Mouse (Mus musculus) embryonic facial prominence, embryonic 10.5 days (tissue): Measurements from ENCODE around the gene Jph3. TPM values are rescaled to one million over a fixed set of nuclear protein-coding genes. Genes with fewer than 3 reads are reported as not detected.

Experiments used
- DNase-seq: peaks from one replicate; pipeline ENCODE4 v3.0.0-alpha.2; 2017; ENCODE audit warnings: low spot score
- H3K27ac ChIP-seq: fragments of 300-500 bp; sonication (generic); replicated peaks from 2 replicates; pipeline ENCODE4 v1.5.1; 2016; ENCODE audit warnings: mild to moderate bottlenecking
- H3K27me3 ChIP-seq: fragments of 300-500 bp; sonication (generic); replicated peaks from 2 replicates; pipeline ENCODE4 v1.6.1; 2016; ENCODE audit warnings: low read depth, mild to moderate bottlenecking; ENCODE audit not compliant: poor library complexity, severe bottlenecking
- H3K36me3 ChIP-seq: fragments of 300-500 bp; sonication (generic); replicated peaks from 2 replicates; pipeline ENCODE4 v1.6.1; 2016; ENCODE audit warnings: mild to moderate bottlenecking, moderate library complexity
- H3K4me1 ChIP-seq: fragments of 300-500 bp; sonication (generic); 2 replicates; pipeline ENCODE4 v1.6.1; 2016
- H3K4me3 ChIP-seq: fragments of 300-500 bp; sonication (generic); 2 replicates; pipeline ENCODE4 v1.5.1; 2016; ENCODE audit warnings: mild to moderate bottlenecking, moderate library complexity
- H3K9me3 ChIP-seq: fragments of 300-500 bp; sonication (generic); 2 replicates; pipeline ENCODE4 v1.6.1; 2016; ENCODE audit warnings: mild to moderate bottlenecking
- WGBS: fragments of 180-500 bp; shearing (Covaris S2); methylation state at CpG from one replicate; pipeline ENCODE4 v1.1.7; 2016; 5-methylcytosine and 5-hydroxymethylcytosine counted together
- polyA plus RNA-seq: library from polyadenylated mRNA; unstranded; fragments of >200 nt; fragmentation: Nextera tagmentation; extraction: Ambion mirVana; gene quantifications from 2 replicates; pipeline ENCODE4 v1.2.1, GENCODE M21; 2016

The Jph3 gene
- 5.2 and 5.7 TPM in 2 replicates for polyA plus RNA-seq

- H3K36me3 ChIP-seq, result no peaks in the 10 kb centered on the region
- no peaks in the 10 kb centered on the region for H3K9me3 ChIP-seq
- peak within 1 kb of the TSS; percentile 62 for H3K4me3 ChIP-seq
- H3K4me1 ChIP-seq, result peaks cover 27% of the 10 kb centered on the region
- H3K27me3 ChIP-seq, result peaks cover 78% of the 10 kb centered on the region
- H3K27ac ChIP-seq, result no peak within 1 kb of the TSS
- DNase-seq, result no peak
- WGBS, result 9% methylated on average over 12 of the region's 12 CpGs
Observed at GRCm38 (mm10) chr8:121729323-121729722, at the start of gene Jph3. Gene Jph3 (plus strand): TSS chr8:121729623.

- Histone ChIP-seq H3K4me1 (peaks cover 6% of the 10 kb centered on the region), H3K27ac (no peak overlapping the region), H3K27me3 (no peaks in the 10 kb centered on the region), H3K9me3 (no peaks in the 10 kb centered on the region), H3K4me3 (no peak overlapping the region), H3K36me3 (no peaks in the 10 kb centered on the region)
- WGBS, result 87% methylated on average over 4 of the region's 4 CpGs
- no peak for DNase-seq
Observed at GRCm38 (mm10) chr8:121680896-121681295, 48.5 kb upstream of the Jph3 start.

GRCm38 (mm10) chr8:121681457-121681856 lies 48.0 kb upstream of the Jph3 start:
- H3K27ac ChIP-seq, result no peak overlapping the region
- H3K4me3 ChIP-seq, result no peak overlapping the region
- H3K27me3 ChIP-seq, result no peaks in the 10 kb centered on the region
- no peaks in the 10 kb centered on the region for H3K36me3 ChIP-seq
- WGBS, result 57% methylated on average over 10 of the region's 10 CpGs
- H3K9me3 ChIP-seq, result no peaks in the 10 kb centered on the region
- H3K4me1 ChIP-seq, result peaks cover 9% of the 10 kb centered on the region
- no peak for DNase-seq

- H3K4me1 ChIP-seq, result peaks cover 25% of the 10 kb centered on the region
- H3K9me3 ChIP-seq, result no peaks in the 10 kb centered on the region
- DNase-seq, result no peak
- WGBS, result 75% methylated on average over 10 of the region's 10 CpGs
- H3K27ac ChIP-seq, result no peak overlapping the region
- H3K27me3 ChIP-seq, result no peaks in the 10 kb centered on the region
- no peak overlapping the region for H3K4me3 ChIP-seq
- H3K36me3 ChIP-seq, result no peaks in the 10 kb centered on the region
Observed at GRCm38 (mm10) chr8:121683083-121683832, 46.2 kb upstream of the Jph3 start.

- Histone ChIP-seq H3K4me1 (peaks cover 37% of the 10 kb centered on the region), H3K4me3 (no peak overlapping the region), H3K27me3 (0 out of 2 replicates have a peak, but pooled peaks cover 5% of the 10 kb centered on the region), H3K9me3 (no peaks in the 10 kb centered on the region), H3K27ac (no peak overlapping the region), H3K36me3 (no peaks in the 10 kb centered on the region)
- 22% methylated on average over 4 of the region's 4 CpGs for WGBS
- peak; percentile 59 for DNase-seq
Observed at GRCm38 (mm10) chr8:121685419-121685818, 44.0 kb upstream of the Jph3 start.

GRCm38 (mm10) chr8:121687455-121688161 lies 41.8 kb upstream of the Jph3 start:
- Histone ChIP-seq H3K36me3 (no peaks in the 10 kb centered on the region), H3K27ac (peak overlapping the region; percentile 46; the same call in 1 of the 2 replicates), H3K4me3 (no peak overlapping the region), H3K27me3 (0 out of 2 replicates have a peak, but pooled peaks cover 5% of the 10 kb centered on the region), H3K9me3 (no peaks in the 10 kb centered on the region), H3K4me1 (peaks cover 37% of the 10 kb centered on the region)
- WGBS, result 55% methylated on average over 14 of the region's 14 CpGs
- peak; percentile 33 for DNase-seq

GRCm38 (mm10) chr8:121688496-121688895 lies 40.9 kb upstream of the Jph3 start:
- Histone ChIP-seq H3K4me3 (no peak overlapping the region), H3K27me3 (0 out of 2 replicates have a peak, but pooled peaks cover 5% of the 10 kb centered on the region), H3K4me1 (peaks cover 37% of the 10 kb centered on the region), H3K36me3 (no peaks in the 10 kb centered on the region), H3K27ac (0 out of 2 replicates have a peak overlapping the region, but pooled peaks have one; percentile 46), H3K9me3 (no peaks in the 10 kb centered on the region)
- DNase-seq, result no peak
- WGBS, result 40% methylated on average over 5 of the region's 5 CpGs

- H3K36me3 ChIP-seq, result no peaks in the 10 kb centered on the region
- WGBS, result 54% methylated on average over 4 of the region's 4 CpGs
- no peaks in the 10 kb centered on the region for H3K27me3 ChIP-seq
- no peaks in the 10 kb centered on the region for H3K9me3 ChIP-seq
- peaks cover 18% of the 10 kb centered on the region for H3K4me1 ChIP-seq
- H3K27ac ChIP-seq, result no peak overlapping the region
- peak; percentile 64 for DNase-seq
- no peak overlapping the region for H3K4me3 ChIP-seq
Observed at GRCm38 (mm10) chr8:121694453-121694852, 35.0 kb upstream of the Jph3 start.

- no peak for DNase-seq
- no peaks in the 10 kb centered on the region for H3K36me3 ChIP-seq
- 0 out of 2 replicates have a peak, but pooled peaks cover 4% of the 10 kb centered on the region for H3K9me3 ChIP-seq
- no peak overlapping the region for H3K4me3 ChIP-seq
- H3K27me3 ChIP-seq, result no peaks in the 10 kb centered on the region
- no peak overlapping the region for H3K27ac ChIP-seq
- WGBS, result 82% methylated on average over 6 of the region's 6 CpGs
- H3K4me1 ChIP-seq, result peaks cover 18% of the 10 kb centered on the region
Observed at GRCm38 (mm10) chr8:121695585-121696184, 33.7 kb upstream of the Jph3 start.

- H3K4me3 ChIP-seq, result peak overlapping the region; percentile 47
- peak overlapping the region; percentile 36 for H3K27ac ChIP-seq
- H3K4me1 ChIP-seq, result peaks cover 18% of the 10 kb centered on the region
- H3K27me3 ChIP-seq, result no peaks in the 10 kb centered on the region
- peak; percentile 69 for DNase-seq
- 2% methylated on average over 16 of the region's 17 CpGs for WGBS
- H3K9me3 ChIP-seq, result 0 out of 2 replicates have a peak, but pooled peaks cover 4% of the 10 kb centered on the region
- H3K36me3 ChIP-seq, result no peaks in the 10 kb centered on the region
Observed at GRCm38 (mm10) chr8:121697735-121698614, 31.4 kb upstream of the Jph3 start.

- no peak for DNase-seq
- no peaks in the 10 kb centered on the region for H3K36me3 ChIP-seq
- H3K4me3 ChIP-seq, result peak overlapping the region; percentile 47
- H3K27ac ChIP-seq, result peak overlapping the region; percentile 14
- 0 out of 2 replicates have a peak, but pooled peaks cover 4% of the 10 kb centered on the region for H3K9me3 ChIP-seq
- H3K4me1 ChIP-seq, result peaks cover 18% of the 10 kb centered on the region
- 11% methylated on average over 9 of the region's 9 CpGs for WGBS
- no peaks in the 10 kb centered on the region for H3K27me3 ChIP-seq
Observed at GRCm38 (mm10) chr8:121698615-121699101, 30.8 kb upstream of the Jph3 start.
